Mouse (Mus musculus) regulatory T cell (primary cell): Measurements from ENCODE around the gene Sorbs2.

ENCODE experiments used
- in situ Hi-C: fragments of 300-600 bp; cut with MboI, MseI; formaldehyde crosslinking; loops from one replicate; pipeline ENCODE4 v1.15.1; 2025; ENCODE audit warnings: high pct_unique_total_duplicates

Sorbs2 gene

DNA sequence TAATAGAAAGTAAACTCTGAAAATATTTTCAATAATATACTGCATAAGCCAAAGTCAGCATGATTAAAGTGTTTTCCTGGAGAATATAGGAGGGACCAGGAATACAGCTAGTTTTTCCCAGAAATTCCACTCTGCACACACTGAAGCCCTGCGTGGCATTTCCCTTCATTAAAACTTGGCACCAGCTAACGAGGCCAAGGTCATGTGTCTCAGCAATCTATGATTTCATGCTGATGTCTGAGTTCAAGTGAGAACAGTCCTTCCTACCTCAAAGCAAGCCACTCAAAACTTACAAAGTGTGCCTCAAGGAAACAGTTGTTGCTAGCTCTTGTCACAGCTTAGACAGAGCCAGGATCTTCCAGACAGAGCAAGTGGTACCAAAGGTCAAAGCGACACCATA lies 173.6 kb downstream of the Sorbs2 start:
- in situ Hi-C loops, result no loop called here

DNA sequence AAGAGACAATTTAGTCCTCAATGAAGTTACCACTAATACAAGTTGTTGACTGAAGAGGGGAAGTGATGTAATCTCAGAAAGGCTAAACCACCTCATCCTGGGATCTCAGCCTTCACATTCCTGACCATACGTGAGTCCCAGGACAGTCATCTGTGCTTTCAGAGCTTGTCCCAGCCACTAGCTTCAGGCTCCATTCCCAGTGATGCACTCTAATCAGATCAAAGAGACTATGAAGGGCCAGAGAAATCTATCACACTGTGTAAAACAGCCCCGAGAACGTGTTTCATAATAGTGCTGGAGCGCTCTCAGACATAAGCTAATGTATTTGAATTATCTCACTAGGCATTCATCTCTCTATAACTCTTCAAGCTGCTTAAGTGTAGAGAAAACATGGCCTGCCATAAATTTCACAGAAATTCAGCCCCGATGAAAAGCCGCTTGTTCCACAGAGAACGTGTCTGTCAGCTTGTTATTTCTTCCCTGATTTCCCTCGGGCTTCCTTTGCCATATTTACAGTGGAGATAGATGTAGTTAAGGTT lies 175.3 kb downstream of the Sorbs2 start:
- in situ Hi-C loops, result no loop called here

DNA sequence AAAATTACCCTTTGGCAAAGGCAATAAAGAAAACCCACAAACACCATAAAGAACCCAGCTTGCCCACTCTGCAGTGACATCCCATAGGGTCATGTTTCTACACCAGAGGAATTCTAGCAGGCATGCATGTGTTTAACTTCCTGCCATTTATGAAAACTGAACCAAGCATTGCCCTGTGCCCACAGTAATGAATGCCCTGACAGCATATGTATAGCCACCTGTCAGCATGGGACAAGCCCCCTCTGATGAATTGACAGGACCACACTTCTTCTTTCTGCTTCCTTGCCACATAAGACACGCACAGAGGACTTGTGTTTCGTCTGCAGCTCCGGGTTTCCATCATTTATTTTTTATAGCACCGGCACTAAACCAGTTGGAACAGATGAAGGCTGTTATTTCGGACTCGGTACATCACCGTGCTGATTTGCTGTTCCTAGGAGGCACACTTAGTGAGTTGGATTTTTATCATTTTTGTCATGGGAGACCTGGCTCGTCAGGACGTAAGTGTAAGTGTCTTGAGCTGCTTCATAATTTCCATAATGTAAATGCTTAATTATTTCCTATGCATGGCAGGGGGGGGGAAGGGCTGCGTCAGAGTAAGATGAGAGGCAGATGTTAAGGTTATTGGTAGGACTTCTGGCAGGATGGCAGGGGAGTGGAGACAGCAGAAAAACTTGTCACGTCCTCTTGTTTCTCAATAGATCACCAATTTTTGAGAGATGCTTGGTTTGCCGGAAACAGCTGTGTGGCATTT lies 180.5 kb downstream of the Sorbs2 start:
- in situ Hi-C loops, result no loop called here

DNA sequence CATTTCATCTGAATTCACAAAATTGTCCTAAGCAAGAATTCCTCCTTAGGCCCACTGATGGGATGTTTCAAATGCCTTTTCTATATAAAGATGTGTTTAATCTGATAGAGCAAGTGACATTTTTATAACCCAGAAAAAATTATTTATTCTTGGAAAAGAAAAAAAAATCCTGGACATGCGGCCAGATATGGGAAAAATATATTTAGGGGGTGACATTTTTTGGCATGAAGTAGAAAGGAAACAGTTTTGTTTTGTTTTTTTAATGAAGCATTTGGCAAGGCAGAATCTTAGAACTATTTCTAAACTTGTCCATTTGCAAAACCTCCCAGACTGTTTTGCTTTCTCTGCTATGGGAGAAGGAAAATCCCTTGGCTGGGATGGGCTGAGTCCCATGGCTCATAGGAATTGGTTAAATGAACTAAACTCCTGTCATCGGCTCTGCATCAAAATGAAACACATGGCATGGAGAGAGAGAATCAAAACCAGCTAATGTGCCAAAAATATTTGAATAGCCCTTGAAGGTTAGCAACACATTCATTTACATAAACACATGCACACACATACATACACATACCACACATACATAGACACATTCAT lies 182.1 kb downstream of the Sorbs2 start:
- in situ Hi-C loops, result no loop called here

DNA sequence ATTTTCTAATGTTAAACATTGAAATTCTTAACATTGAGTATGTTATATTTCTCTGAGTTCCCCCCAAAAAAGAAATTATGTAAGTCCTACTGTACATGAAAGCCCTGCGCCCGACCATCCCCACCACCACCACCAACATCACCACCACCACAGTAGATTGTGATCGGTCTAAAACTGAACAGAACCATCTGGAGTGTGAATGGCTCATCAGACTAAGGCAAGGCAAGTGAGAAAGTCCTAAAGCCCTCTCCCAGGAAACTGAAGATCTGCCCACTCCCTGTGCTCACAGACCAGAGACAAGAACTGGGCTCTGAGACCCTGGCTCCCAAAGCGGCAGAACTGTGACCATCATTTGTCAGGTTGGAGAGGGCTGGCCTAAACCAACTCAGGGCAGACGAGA lies 192.5 kb downstream of the Sorbs2 start:
- in situ Hi-C loops, result no loop called here

DNA sequence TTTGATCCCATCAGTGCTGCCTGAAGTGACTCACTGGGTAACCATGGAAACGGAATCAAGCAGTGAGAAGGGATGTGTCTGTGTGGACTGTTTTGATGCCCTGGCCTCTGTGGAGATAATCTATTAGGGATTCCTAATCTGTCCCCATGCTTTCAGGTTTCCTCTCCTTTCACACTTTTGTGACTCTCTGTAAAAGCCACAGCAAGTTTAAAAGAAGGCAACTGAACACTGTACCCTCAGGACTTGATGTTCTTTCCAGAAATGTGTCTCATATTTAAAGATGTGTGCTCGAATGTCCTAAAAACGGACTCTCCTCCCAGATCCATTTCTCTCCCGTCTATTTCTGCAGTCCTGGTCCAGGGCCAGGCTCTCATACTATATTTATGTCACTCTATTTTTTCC lies 196.1 kb downstream of the Sorbs2 start:
- in situ Hi-C loops, result no loop called here

DNA sequence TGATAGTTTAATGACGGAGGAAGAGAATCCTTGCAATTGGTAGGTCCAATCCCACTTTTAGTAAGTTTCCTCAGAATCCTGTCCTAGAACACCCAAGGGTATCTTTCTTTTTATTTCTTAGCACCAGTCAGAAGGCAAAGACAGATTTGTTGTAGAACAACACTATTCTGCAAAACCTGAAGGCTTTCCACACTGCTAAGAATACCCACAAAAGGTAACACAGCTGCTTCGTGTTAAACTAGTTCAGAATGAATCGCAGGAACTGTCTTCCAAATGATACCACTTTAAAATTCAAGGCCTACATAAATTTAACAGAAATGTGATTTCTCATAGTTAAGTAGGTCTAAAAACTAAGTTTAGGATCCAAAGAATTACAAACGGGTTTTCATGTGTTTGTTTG lies 201.5 kb downstream of the Sorbs2 start:
- in situ Hi-C loops, result no loop called here

DNA sequence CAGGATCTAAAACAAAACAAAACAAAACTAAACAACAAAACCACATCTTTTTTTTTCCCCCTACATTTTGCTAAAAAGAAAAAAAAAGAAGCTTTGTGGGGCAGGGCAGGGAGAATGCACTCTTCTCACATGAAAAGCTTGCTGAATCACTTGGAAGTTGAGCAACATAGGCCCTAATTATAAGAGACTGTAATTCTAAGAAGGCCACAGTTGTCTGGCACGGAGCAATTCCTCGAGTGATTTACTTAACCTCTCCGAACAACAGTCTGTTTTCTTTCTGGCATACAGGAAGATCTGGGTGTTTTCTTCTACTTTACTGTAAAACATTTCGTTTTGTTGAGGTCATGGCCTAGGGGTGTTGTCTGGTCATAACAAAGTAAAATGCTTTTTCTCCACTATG lies 202.1 kb downstream of the Sorbs2 start:
- in situ Hi-C loops, result no loop called here

DNA sequence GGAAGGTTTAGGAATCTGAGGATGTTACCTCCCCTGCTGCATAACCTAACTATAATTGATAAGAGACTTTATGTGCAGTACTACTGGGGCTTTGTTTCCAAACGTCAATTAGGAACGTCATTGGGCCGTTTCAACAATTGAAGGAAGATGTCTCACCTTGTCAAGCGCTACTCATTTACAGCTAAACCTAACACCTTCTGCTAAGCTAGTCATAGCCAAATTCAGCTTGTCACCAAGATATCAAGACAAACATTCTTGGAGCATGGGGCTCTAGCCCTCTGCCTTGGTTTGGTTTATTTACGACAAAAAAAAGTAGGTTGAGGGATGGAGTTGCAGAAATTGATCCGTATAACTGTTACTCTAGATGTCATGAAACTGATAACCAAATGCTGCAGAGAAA lies 205.0 kb downstream of the Sorbs2 start:
- in situ Hi-C loops, result no loop called here

DNA sequence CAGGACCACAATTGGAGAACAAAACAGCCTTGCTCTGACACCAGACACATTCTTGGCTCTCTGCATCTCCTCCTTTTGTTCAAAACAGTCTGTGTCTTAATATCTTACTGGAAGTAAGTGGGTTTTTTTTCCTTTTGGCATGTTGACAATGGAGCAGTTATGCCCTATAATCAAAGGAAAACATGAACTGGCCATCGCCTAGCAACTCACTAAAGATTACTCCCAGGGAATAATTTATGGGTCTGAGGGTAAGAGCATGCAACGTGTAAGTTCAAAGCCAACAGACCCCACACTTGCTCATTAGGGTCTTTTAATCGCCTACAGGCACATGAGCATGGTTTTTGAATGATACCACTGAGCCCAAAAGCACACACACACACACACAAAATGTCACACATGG lies 207.2 kb downstream of the Sorbs2 start:
- in situ Hi-C loops, result no loop called here

DNA sequence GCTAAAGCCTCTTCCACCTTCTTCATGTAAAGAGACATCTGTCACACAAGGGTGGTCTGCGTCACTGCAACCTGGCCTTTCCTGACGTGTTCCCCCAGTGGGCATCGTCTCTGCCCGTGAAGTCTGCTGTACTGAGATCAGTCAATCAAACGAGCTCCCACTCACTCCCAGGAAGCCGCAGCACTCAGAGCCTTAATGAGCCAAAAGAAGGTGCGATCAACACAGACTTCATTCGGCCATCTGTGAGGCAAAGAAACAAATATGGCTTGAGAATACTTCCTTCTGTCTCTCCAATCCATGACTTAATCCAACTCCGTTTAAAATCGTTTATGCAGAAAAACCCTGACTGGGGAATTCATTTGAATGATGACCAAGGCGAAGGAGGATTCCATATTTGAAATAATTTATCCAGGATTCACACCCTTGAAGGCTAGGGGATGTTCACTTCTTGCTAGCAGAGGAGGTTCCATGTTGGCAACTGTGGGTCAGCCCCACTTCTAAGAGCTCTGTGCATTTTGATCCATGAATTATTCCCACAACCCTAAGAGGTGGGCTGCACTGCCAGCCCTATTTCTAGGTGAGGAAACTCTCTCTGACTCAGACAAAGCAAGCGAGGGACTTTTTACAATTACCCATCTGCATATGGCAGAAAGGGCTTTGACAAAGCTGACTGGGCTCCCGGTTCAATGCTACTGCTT lies 207.9 kb downstream of the Sorbs2 start:
- in situ Hi-C loops, result no loop called here

DNA sequence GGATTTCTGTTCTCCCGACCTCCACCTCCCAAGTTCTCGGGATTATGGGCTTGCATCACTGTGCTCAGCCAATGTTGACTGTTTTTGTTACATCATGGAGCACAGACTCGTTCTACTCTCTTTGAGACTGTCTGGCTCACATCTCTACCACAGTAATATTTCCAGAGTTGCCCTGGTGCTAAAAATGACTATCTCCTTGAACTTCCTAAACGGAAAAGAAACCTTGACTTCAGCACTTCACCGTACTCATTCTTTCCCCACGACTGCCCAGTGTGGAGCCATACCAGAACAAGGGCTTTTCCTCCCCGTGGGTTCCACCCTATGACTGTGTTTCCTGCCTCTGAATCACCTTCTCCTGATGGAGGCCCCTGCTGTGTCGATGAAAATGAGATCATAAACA lies 212.2 kb downstream of the Sorbs2 start:
- in situ Hi-C loops, result no loop called here

DNA sequence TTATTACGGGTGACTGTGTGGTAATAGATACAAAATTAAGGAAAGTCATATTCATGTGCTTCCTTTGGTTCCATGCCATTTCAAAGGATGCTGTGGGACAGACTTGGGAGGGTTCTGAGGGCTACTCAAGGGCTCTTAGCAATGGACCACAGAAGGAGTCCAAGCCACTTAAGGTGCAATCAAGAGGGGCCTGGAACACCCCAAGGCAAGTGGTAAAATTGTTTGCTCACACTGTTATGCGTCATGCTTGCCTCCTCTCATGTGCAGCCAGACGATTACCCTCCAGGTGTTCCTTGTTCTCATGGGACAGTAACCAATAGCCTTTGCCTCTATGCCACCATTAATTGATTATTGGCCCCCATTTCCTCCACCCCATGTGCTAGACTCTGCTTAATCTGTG lies 216.6 kb downstream of the Sorbs2 start:
- in situ Hi-C loops, result no loop called here

DNA sequence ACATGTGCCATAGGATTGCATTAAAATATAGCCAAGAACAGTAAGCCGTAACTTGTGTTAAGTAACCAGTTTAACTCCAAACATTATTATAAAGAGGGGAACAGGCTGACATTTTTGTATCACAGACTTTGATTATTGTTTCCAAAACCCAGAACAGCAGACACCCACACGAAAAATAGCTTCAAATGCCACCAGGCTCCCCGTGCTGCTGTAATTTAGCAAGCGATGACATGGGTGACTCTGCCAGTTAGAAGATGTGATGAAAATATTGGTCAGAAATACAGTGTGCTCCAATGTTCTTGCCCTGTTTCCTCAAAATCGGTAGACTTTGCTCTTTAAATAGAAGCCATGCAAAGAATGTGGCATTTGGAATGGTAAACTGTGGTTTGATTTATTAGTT lies 217.7 kb downstream of the Sorbs2 start:
- in situ Hi-C loops, result no loop called here

DNA sequence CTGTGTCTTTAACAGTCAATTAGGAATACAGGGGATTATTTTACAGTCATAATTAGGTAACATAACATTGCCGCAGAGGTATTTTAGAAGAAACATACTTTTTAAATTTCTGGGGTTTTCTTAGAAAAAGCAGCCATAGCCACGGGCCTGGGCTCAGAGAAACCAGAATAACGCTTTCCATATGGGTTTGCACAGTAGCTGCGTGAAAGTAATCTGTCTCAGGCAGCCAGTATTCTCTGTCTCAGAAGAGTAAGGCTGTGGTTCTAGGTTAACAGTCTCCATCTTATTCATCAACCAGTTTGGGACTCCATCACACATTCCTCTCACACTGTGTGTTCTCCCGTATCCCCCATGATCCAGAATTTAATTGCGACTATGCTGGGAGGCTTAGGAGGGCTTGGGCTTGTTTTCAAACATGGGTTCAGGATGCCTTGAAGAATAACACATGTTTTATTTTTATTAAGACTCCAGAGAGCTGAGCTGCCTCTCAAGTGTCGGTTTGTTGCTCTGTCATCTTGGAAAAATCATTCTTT lies 222.3 kb downstream of the Sorbs2 start:
- in situ Hi-C loops, result no loop called here

DNA sequence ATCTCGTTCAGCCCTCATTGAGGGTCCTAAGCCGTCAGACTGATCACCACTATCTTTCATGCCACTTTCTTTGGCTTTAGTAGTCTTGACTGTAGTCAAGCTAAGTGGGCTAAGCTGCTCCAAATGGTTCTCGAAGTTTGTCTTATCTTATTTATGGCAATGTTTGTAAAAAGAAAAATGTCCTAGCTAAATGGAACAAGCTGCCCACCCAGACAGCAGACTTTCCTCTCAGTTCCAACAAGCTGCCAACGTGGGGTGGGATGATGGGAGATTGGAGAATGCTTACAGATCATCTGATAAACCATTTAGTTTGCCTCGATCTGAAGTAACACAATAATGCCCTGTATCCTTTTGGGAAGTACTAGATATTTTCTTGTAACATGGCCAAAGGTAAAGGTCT lies 223.2 kb downstream of the Sorbs2 start:
- in situ Hi-C loops, result no loop called here

DNA sequence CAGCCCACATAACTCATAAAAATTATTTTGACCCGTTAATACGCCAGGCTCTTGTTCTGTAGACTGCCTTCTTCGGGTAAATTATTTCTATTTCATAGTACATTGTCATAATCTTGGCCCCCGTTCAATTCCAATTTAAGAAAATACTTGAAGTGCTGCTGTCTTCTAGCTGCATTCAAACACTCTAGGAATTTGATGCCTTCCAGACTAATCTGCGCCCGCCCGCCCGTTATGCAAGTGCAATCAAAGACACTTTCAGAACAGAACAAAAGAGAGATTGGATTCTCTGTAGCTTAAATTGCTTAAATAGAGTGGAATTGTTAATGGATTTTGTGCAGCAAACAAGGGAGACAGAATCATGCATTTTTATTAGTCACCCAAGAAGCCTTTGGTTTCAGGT lies 226.5 kb downstream of the Sorbs2 start:
- in situ Hi-C loops, result no loop called here

DNA sequence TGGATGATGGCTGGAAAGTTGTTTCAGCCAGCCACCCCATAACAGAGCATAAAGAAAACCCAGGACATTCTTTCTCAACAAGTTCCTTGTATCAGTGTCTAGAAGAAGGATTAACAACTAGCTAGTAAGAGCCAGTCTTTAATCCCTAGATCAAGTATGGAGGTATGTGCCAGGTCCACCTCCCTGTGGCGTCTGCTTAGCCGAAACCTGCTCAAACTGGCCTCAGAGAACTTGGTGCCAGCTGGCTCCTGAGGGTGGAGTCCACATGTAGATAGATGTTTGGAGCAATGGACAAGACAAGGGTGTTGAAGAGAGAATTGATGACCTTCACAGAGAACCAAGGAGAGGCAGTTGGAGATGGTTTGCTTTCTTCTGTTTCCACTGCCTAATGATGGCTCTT lies 229.7 kb downstream of the Sorbs2 start:
- in situ Hi-C loops, result no loop called here

DNA sequence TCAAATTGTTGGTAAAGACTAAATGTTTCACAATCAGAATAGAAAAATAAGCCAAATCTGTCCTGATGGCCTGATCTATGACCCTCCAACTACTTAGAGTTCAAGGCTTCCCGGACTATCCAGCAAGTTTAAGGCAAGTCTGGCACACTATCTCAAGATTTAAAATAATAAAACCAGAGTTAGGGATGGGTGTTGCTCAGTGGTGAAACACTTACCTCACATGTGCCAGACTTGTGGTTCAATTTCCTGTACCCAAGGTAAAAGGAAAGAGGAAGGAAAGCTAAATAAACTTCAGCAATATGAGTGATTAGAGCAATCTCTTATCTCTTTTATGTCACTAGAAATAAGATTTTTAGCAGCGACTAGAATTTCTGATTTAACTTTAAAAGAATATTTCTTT lies 235.7 kb downstream of the Sorbs2 start:
- in situ Hi-C loops, result no loop called here

DNA sequence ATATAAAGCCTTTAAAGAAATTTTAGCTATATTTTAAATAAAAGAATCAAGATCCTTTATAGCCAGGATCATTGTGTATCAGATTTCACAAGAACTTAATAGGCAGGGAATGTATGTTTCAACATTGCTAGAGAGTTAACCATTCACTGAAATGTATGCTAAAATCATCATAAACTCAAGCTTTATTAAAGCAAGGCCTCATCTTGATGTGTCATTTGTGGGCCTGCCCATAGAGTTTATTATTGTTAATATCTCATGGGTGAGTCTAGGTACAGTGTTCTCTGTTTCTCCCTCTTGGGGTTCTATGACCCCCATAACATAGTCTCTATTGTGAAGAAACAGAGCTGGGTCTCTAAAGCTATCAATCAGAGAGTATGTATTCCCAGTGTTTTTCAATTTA lies 236.2 kb downstream of the Sorbs2 start:
- in situ Hi-C loops, result no loop called here

DNA sequence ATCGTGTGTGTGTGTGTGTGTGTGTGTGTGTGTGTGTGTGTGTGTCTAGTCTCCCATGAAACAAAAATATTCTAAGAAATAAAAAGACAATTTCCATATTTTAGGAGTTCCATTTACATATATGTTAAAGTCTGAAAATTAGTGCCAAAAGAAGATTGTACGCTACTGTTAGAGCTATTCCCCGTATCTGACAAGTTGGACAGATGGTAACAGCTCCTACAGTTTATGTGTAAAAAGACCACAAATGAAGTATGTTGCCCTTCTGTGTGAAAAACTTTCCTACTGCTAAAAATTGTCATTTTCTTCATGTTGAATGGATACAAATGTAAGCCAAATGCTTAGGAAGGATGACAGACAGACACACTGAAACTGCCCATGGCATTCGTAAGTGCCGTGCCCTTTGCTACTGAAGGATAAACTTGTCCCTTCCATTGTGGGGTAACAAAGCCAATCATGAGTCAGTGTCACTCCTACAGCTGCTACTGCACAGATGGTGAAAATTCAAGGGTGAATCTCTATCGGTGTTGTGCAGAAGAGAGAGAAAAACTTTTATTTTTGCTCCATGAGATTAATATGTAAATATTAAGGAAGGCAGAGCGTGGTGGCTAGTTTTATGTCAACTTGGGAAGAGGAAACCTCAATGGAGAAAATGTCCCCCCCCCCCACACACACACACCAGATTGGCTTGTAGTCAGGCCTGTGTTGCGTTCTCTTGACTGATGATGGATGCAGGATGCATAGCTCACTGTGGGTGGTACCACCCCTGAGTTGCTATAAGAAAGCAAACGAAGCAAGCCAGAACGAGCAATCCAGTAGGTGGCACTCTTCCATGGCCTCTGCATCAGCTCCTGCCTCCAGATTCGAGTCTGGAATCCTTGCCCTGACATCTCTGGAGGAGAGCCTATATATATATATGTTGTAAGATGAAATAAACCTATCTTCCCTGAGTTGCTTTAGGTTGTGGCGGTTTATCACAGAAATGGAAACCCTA lies 244.2 kb downstream of the Sorbs2 start:
- in situ Hi-C loops, result no loop called here
